Mouse (Mus musculus): ENCODE measurements around the gene Sstr2.
A peak's percentile ranks its signal among the peaks of the same experiment; 100 is the strongest.

The Sstr2 gene

GRCm38 (mm10) chr11:113619420-113620080, 408 bp downstream of the Sstr2 start:
- no peak for DNase-seq (ENCODE audit: low spot score)

DNA sequence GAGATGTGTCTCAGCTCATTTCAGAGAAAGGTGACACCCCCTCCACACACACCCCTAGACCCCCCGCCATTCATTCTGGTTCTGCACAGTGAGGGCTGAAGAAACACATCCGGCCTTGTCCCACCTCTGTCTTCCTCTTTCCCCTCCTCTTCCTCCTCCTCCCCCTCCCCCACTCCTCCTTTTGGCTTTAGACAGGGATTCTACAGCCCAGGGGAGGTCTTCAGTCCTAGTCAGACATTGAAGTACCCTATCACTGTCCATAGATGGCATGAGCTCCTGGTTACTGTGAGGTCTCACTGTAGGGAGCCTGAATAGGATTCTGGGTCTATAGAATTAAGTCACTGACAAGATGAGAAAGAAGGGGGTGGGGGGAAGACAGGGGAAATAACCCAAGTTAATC, 1.9 kb downstream of the Sstr2 start:
- no peak for DNase-seq (ENCODE audit: low spot score)

DNA sequence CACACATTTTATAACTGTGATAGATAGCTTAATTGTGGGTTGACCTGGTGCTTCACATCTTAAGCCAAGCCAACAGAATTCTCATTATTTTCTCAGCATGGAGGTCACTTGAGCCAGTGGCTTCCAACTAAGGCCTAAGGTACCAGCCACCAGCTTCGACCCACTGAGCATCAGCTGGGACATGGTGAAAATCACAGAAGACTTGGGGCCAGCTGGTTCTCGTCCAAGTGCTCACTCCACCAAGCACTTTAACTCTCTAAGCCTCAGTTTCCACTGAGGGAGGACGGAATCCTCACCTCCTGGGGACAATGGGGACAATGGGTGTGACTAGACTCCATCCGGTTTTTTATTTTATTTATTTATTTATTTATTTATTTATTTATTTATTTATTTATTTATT, 2.9 kb downstream of the Sstr2 start:
- no peak for DNase-seq (ENCODE audit: low spot score)

- DNase-seq (ENCODE audit: low spot score) = no peak
Observed at GRCm38 (mm10) chr11:113625437-113625836, 6.3 kb downstream of the Sstr2 start.

- no peak for DNase-seq (ENCODE audit: low spot score)
Observed at GRCm38 (mm10) chr11:113627785-113628184, 8.6 kb downstream of the Sstr2 start.

- DNase-seq (ENCODE audit: low spot score) = no peak
Observed at GRCm38 (mm10) chr11:113630642-113631041, 11.5 kb downstream of the Sstr2 start.

GRCm38 (mm10) chr11:113631302-113631701, 12.2 kb downstream of the Sstr2 start:
- no peak for DNase-seq (ENCODE audit: low spot score)

GRCm38 (mm10) chr11:113631862-113632261, 12.7 kb downstream of the Sstr2 start:
- DNase-seq (ENCODE audit: low spot score) = no peak

DNA sequence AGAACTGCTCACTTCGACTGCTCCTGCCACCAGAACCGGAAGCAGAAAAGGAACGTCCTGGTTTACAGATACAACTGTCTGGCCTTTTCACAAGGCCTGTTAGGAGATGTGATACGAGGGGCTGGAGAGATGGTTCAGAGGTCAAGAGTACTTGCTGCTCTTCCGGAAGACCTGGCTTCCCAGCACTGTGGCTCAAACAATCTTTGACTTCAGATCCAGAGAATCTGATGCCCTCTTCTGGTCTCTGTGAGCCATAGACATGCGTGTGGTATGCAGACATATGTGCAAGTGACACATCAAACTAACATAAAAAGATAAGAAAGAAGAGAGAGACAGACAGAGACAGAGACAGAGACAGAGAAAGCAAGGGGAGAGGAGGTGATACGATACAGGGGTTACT, 13.2 kb downstream of the Sstr2 start:
- DNase-seq (ENCODE audit: low spot score) = no peak

- no peak for DNase-seq (ENCODE audit: low spot score)
Observed at GRCm38 (mm10) chr11:113633398-113633797, 14.3 kb downstream of the Sstr2 start.

GRCm38 (mm10) chr11:113634699-113635121, 15.6 kb downstream of the Sstr2 start:
- no peak for DNase-seq (ENCODE audit: low spot score)

- no peak for DNase-seq (ENCODE audit: low spot score)
Observed at GRCm38 (mm10) chr11:113638680-113639079, 19.5 kb downstream of the Sstr2 start.

- DNase-seq (ENCODE audit: low spot score) = no peak
Observed at GRCm38 (mm10) chr11:113645181-113645580, 26.0 kb downstream of the Sstr2 start.

DNA sequence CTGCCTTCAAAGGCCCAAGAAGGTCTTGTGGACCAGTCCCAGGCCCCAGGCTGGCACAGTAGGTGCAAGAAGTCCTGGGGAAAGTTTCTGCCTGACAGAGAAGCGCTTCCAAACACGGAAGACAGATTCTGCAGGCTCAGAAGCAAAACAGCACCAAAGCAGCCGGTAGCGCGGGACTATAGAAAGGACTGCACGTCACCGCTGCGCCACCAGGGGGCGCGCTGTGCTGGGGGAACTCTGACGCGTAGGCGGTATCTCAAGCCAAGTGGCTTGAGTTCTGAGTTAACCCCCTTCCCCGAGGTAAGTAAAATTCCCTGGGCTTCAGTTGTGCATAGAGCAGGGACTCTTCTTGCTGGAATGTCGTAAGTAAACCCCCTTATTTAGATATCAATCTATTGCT, 29.0 kb downstream of the Sstr2 start:
- DNase-seq (ENCODE audit: low spot score) = peak; percentile 78

GRCm38 (mm10) chr11:113648690-113649352, 29.7 kb downstream of the Sstr2 start, which contains the start of gene Cog1:
Gene Cog1 (plus strand): TSS chr11:113649169.
- DNase-seq (ENCODE audit: low spot score) = no peak

- peak; percentile 64 for DNase-seq (ENCODE audit: low spot score)
Observed at GRCm38 (mm10) chr11:113649353-113650210, 30.4 kb downstream of the Sstr2 start, which contains the start of gene Slc39a11. Gene Slc39a11 (minus strand): TSS chr11:113650079.

- DNase-seq (ENCODE audit: low spot score) = peak; percentile 51
Observed at GRCm38 (mm10) chr11:113651206-113651906, 32.2 kb downstream of the Sstr2 start.

DNA sequence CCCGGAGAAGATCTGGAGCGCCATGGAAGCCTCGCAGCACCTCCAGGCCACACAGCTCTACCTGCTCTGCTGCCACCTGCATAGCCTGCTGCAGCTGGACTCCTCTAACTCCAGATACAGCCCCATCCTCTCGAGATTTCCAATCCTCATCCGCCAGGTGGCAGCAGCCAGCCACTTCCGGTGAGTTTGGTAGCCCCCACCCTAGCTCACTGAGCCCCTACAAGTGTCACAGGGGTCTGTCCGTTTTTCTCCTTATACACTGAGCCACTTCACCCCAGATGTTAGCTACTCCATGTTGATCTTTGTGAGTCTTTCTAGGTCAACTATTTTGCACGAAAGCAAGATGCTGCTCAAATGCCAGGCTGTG, 32.7 kb downstream of the Sstr2 start:
- no peak for DNase-seq (ENCODE audit: low spot score)

DNA sequence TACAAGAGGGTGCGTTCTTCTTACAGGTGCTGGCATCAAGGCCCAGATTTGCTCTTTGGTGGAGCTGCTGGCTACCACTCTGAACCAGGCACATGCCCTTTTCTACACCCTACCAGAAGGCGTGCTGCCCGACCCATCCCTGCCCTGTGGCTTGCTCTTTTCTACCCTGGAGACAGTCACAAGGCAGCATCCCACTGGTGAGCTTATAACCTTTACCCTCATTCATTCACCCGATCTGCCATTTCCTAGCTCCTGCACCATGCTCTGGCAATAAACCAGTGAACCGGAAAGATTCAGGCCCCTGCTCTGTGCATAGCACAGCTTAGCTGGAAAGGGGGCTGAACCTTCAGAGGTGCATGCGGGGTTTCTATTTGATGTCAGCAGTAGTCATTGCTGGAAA, 33.4 kb downstream of the Sstr2 start:
- no peak for DNase-seq (ENCODE audit: low spot score)

- no peak for DNase-seq (ENCODE audit: low spot score)
Observed at GRCm38 (mm10) chr11:113654105-113654504, 35.0 kb downstream of the Sstr2 start.

- DNase-seq (ENCODE audit: low spot score) = no peak
Observed at GRCm38 (mm10) chr11:113654561-113655270, 35.6 kb downstream of the Sstr2 start.

Data from c-Kit-positive CD71-positive TER-119-positive erythroid progenitor cells, embryonic 14.5 days (primary cell).